Mouse (Mus musculus): Measurements from ENCODE around the gene Ctnnbl1. TPM values are rescaled to one million over a fixed set of nuclear protein-coding genes. Genes with fewer than 3 reads are reported as not detected.

Gene Ctnnbl1
- polyA plus RNA-seq, 1 experiment from 2014 or later: 27.3 TPM

GRCm38 (mm10) chr2:157926502-157926901 lies 189.3 kb downstream of the Ctnnbl1 start:
- 62% methylated on average over 7 of the region's 7 CpGs for WGBS
- H3K4me1 ChIP-seq (replicated peaks): no peaks in the 10 kb centered on the region
- no peak overlapping the region for H3K9ac ChIP-seq
- no peak overlapping the region for H3K27ac ChIP-seq
- no peak overlapping the region for H3K4me3 ChIP-seq
- no peaks in the 10 kb centered on the region for H3K9me3 ChIP-seq (replicated peaks)
- H3K36me3 ChIP-seq: no peaks in the 10 kb centered on the region
- no peak overlapping the region for H3K4me2 ChIP-seq
- peaks cover 61% of the 10 kb centered on the region for H3K27me3 ChIP-seq
- ATAC-seq (replicated peaks; ENCODE audit: insufficient number of reproducible peaks, insufficient read depth, low FRiP score, low read depth): no peak

GRCm38 (mm10) chr2:157926927-157927326 lies 189.7 kb downstream of the Ctnnbl1 start:
- no peaks in the 10 kb centered on the region for H3K9me3 ChIP-seq (replicated peaks)
- WGBS: 75% methylated on average over 3 of the region's 3 CpGs
- no peak overlapping the region for H3K27ac ChIP-seq
- no peaks in the 10 kb centered on the region for H3K36me3 ChIP-seq
- no peaks in the 10 kb centered on the region for H3K4me1 ChIP-seq (replicated peaks)
- no peak overlapping the region for H3K9ac ChIP-seq
- no peak overlapping the region for H3K4me2 ChIP-seq
- no peak overlapping the region for H3K4me3 ChIP-seq
- ATAC-seq (replicated peaks; ENCODE audit: insufficient number of reproducible peaks, insufficient read depth, low FRiP score, low read depth): no peak
- peaks cover 57% of the 10 kb centered on the region for H3K27me3 ChIP-seq

DNA sequence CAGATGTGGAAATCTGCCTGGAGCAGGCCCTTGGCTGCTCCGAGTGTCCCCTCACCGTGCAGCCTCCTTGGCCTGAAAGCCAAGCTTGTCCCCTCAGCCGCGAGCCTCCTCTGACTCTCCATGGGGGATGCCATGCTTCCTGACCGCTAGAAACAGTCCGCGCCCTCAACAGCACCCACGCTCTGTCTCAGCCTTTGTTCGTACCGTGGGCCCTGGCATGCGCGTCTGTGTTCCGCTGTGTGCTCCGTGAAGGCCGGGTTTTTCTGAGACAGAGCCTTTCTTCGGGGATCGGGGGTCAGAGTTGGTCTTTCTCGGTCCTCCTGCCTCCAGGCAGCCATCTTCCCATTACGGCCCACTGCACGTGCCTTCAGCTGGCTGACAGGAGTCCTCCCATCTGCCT lies 190.2 kb downstream of the Ctnnbl1 start:
- Histone ChIP-seq H3K4me1 (replicated peaks) (no peaks in the 10 kb centered on the region), H3K4me2 (no peak overlapping the region), H3K4me3 (no peak overlapping the region), H3K36me3 (no peaks in the 10 kb centered on the region), H3K9ac (no peak overlapping the region), H3K9me3 (replicated peaks) (no peaks in the 10 kb centered on the region), H3K27me3 (peaks cover 54% of the 10 kb centered on the region), H3K27ac (no peak overlapping the region)
- ATAC-seq (replicated peaks; ENCODE audit: insufficient number of reproducible peaks, insufficient read depth, low FRiP score, low read depth): no peak
- 51% methylated on average over 20 of the region's 20 CpGs for WGBS

DNA sequence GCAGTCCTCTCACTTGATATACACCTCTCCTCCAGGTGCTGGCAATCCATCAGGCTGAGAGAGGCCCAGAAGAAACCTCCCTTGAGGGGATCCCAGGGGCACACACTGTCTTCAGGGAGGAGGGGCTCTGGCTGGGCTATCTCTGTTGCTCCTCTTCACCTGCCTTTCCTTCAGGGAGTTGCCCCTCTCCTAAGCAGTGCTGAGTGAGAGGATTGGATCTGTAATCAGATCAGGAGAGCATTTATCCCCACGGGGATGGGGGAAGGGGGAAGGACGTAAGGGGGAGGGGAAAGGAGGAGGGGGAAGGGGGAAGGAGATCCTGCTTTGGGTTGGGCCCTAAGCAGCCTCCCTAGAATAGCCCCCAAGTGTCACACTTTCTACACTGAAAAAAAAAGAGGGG lies 190.6 kb downstream of the Ctnnbl1 start:
- no peaks in the 10 kb centered on the region for H3K4me1 ChIP-seq (replicated peaks)
- no peak overlapping the region for H3K9ac ChIP-seq
- ATAC-seq (replicated peaks; ENCODE audit: insufficient number of reproducible peaks, insufficient read depth, low FRiP score, low read depth): no peak
- H3K4me3 ChIP-seq: no peak overlapping the region
- no peaks in the 10 kb centered on the region for H3K9me3 ChIP-seq (replicated peaks)
- H3K27me3 ChIP-seq: peaks cover 53% of the 10 kb centered on the region
- 29% methylated on average over 2 of the region's 2 CpGs for WGBS
- no peak overlapping the region for H3K27ac ChIP-seq
- no peaks in the 10 kb centered on the region for H3K36me3 ChIP-seq
- H3K4me2 ChIP-seq: no peak overlapping the region

GRCm38 (mm10) chr2:157932655-157933054 lies 195.5 kb downstream of the Ctnnbl1 start:
- H3K4me2 ChIP-seq: no peak overlapping the region
- no peaks in the 10 kb centered on the region for H3K9me3 ChIP-seq (replicated peaks)
- 64% methylated on average over 4 of the region's 4 CpGs for WGBS
- no peak overlapping the region for H3K4me3 ChIP-seq
- no peak for ATAC-seq (replicated peaks; ENCODE audit: insufficient number of reproducible peaks, insufficient read depth, low FRiP score, low read depth)
- H3K27me3 ChIP-seq: peaks cover 21% of the 10 kb centered on the region
- H3K4me1 ChIP-seq (replicated peaks): no peaks in the 10 kb centered on the region
- no peaks in the 10 kb centered on the region for H3K36me3 ChIP-seq
- H3K27ac ChIP-seq: no peak overlapping the region
- H3K9ac ChIP-seq: no peak overlapping the region

- no peak overlapping the region for H3K9ac ChIP-seq
- no peaks in the 10 kb centered on the region for H3K9me3 ChIP-seq (replicated peaks)
- ATAC-seq (replicated peaks; ENCODE audit: insufficient number of reproducible peaks, insufficient read depth, low FRiP score, low read depth): no peak
- peaks cover 40% of the 10 kb centered on the region for H3K27me3 ChIP-seq
- 48% methylated on average over 11 of the region's 11 CpGs for WGBS
- no peak overlapping the region for H3K4me2 ChIP-seq
- peaks cover 2% of the 10 kb centered on the region; the same call in 1 of the 2 replicates for H3K4me1 ChIP-seq (replicated peaks)
- H3K27ac ChIP-seq: no peak overlapping the region
- no peaks in the 10 kb centered on the region for H3K36me3 ChIP-seq
- no peak overlapping the region for H3K4me3 ChIP-seq
Measured at GRCm38 (mm10) chr2:157935444-157936171, 198.4 kb downstream of the Ctnnbl1 start.

- Histone ChIP-seq H3K4me1 (replicated peaks) (peaks cover 8% of the 10 kb centered on the region), H3K9ac (no peak overlapping the region), H3K4me3 (no peak overlapping the region), H3K4me2 (no peak overlapping the region), H3K36me3 (no peaks in the 10 kb centered on the region), H3K27me3 (peaks cover 50% of the 10 kb centered on the region), H3K9me3 (replicated peaks) (no peaks in the 10 kb centered on the region), H3K27ac (no peak overlapping the region)
- no peak for ATAC-seq (replicated peaks; ENCODE audit: insufficient number of reproducible peaks, insufficient read depth, low FRiP score, low read depth)
- WGBS: 74% methylated on average over 4 of the region's 4 CpGs
Measured at GRCm38 (mm10) chr2:157936676-157937075, 199.5 kb downstream of the Ctnnbl1 start.

- Histone ChIP-seq H3K4me3 (peak overlapping the region; percentile 6; the same call in 1 of the 2 replicates), H3K27ac (no peak overlapping the region), H3K27me3 (peaks cover 63% of the 10 kb centered on the region), H3K4me2 (peak overlapping the region; percentile 37), H3K4me1 (replicated peaks) (peaks cover 26% of the 10 kb centered on the region), H3K9me3 (replicated peaks) (no peaks in the 10 kb centered on the region), H3K9ac (0 out of 2 replicates have a peak overlapping the region, but pooled peaks have one; percentile 3), H3K36me3 (no peaks in the 10 kb centered on the region)
- 5% methylated on average over 18 of the region's 18 CpGs for WGBS
- no peak for ATAC-seq (replicated peaks; ENCODE audit: insufficient number of reproducible peaks, insufficient read depth, low FRiP score, low read depth)
Measured at GRCm38 (mm10) chr2:157940586-157941185, 203.5 kb downstream of the Ctnnbl1 start.

Other genes starting within 250 kb of the Ctnnbl1 start
- 54.1 and 117 TPM in 2 replicates for gene Nnat, start 177.3 kb upstream of the Ctnnbl1 start, polyA plus RNA-seq (2015; fragmentation: Nextera tagmentation; extraction: Ambion mirVana)
- 32.5 and 35.7 TPM in 2 replicates for gene Blcap, start 166.1 kb upstream of the Ctnnbl1 start, polyA plus RNA-seq (2015; fragmentation: Nextera tagmentation; extraction: Ambion mirVana)
- gene Vstm2l, start 177.3 kb downstream of the Ctnnbl1 start, polyA plus RNA-seq (2015; fragmentation: Nextera tagmentation; extraction: Ambion mirVana): 0.33 TPM in 1 of 2 replicates, not detected in the other

All from heart, embryonic 15.5 days (tissue).